Mouse (Mus musculus) testis, adult 2 months (tissue): ENCODE results near the gene Dnajc15. TPM values are rescaled to one million over a fixed set of nuclear protein-coding genes. Genes with fewer than 3 reads are reported as not detected.

ENCODE experiments used
- H3K27ac ChIP-seq: fragments of 200-500 bp; 2 replicates; pipeline ENCODE4 v1.5.1; 2012; ENCODE audit warnings: low read depth, low read length; ENCODE audit not compliant: control insufficient read depth, insufficient read depth
- H3K27me3 ChIP-seq: fragments of 200-500 bp; 2 replicates; pipeline ENCODE4 v1.6.1; 2012; ENCODE audit warnings: mild to moderate bottlenecking, low read length, moderate library complexity; ENCODE audit not compliant: control insufficient read depth, insufficient read depth
- H3K36me3 ChIP-seq: fragments of 200-500 bp; 2 replicates; pipeline ENCODE4 v1.6.1; 2012; ENCODE audit warnings: mild to moderate bottlenecking, low read length; ENCODE audit not compliant: control insufficient read depth, insufficient read depth
- H3K4me1 ChIP-seq: fragments of 200-500 bp; 2 replicates; pipeline ENCODE4 v1.6.1; 2012; ENCODE audit warnings: low read length; ENCODE audit not compliant: control insufficient read depth, insufficient read depth
- H3K4me3 ChIP-seq: fragments of 200-500 bp; 2 replicates; pipeline ENCODE4 v1.5.1; 2012; ENCODE audit warnings: low read depth, mild to moderate bottlenecking, low read length, moderate library complexity, mixed read lengths; ENCODE audit not compliant: control insufficient read depth
- CTCF ChIP-seq: fragments of 200-500 bp; IDR thresholded peaks from 2 replicates; pipeline ENCODE4 v1.5.1; 2012; ENCODE audit warnings: low read depth, mild to moderate bottlenecking, inconsistent platforms, low read length, moderate library complexity; ENCODE audit not compliant: control insufficient read depth, insufficient read depth, insufficient replicate concordance
- POLR2A ChIP-seq: fragments of 200-500 bp; IDR thresholded peaks from 2 replicates; pipeline ENCODE4 v1.6.1; 2012; ENCODE audit warnings: low read depth, mild to moderate bottlenecking, inconsistent platforms, low read length, moderate library complexity; ENCODE audit not compliant: control insufficient read depth
- polyA plus RNA-seq: library from polyadenylated mRNA; depleted of rRNA; stranded (reverse); fragments of >200 nt; gene quantifications from 2 replicates; pipeline ENCODE4 v1.2.3, GENCODE M21; 2012; rRNA removed

The Dnajc15 gene
- polyA plus RNA-seq, 1 experiment: 70.6 TPM

DNA sequence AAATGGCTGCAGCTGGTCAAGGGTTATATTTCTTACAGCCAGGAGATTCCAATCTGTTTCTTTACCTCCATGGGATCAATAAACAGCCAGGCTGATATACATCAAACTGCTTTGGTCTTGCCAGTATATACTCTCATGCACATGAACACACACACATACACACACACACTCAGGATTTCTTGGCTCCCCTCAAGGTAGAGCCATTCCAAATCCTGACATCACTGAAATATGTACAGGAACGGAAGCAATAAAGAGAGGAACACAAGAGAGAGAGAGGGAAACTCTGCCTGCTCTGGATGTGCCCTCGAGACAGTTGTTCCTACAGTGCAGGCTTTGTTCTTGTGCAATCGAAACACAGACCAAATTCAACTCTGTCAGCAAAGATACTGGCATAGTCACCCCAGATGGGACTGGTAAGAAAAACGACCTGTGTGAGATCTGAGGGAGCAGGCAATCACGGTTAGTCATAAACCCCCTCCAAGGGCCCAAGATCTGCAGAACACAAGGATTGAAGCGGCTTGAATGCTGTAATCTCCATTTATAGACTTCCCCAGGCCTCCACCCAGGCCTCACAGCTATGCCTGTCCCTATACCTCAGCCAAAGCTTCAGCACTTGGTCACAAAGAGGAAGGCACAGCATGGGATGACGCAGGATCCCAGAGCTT lies 80.5 kb downstream of the Dnajc15 start:
- no peak overlapping the region for H3K4me3 ChIP-seq
- no peak overlapping the region for H3K27ac ChIP-seq
- TF ChIP-seq POLR2A (no peak), CTCF (no peak)
- H3K27me3 ChIP-seq: no peaks in the 10 kb centered on the region
- H3K36me3 ChIP-seq: no peaks in the 10 kb centered on the region
- no peaks in the 10 kb centered on the region for H3K4me1 ChIP-seq

DNA sequence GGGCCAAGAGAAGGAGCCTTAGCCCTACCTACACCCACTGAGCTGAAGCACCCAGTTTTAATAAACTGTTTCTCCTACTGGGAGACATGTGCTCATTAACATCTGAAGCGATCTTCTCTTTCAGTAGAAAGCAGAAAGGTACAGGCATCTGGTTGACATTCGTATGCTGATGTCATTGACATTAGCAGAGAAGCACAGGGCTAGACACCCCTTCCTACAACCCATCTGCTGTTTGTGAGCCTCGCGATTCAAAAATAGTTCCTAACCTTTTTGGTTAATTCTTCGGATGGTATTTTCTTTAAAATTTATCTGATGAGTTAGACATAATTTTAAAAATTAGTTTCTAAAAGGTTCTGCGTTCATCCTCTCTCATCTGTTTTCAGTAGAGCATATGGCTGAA lies 81.9 kb downstream of the Dnajc15 start:
- no peaks in the 10 kb centered on the region for H3K4me1 ChIP-seq
- no peak overlapping the region for H3K27ac ChIP-seq
- no peaks in the 10 kb centered on the region for H3K27me3 ChIP-seq
- TF ChIP-seq POLR2A (no peak), CTCF (no peak)
- H3K36me3 ChIP-seq: no peaks in the 10 kb centered on the region
- H3K4me3 ChIP-seq: no peak overlapping the region

DNA sequence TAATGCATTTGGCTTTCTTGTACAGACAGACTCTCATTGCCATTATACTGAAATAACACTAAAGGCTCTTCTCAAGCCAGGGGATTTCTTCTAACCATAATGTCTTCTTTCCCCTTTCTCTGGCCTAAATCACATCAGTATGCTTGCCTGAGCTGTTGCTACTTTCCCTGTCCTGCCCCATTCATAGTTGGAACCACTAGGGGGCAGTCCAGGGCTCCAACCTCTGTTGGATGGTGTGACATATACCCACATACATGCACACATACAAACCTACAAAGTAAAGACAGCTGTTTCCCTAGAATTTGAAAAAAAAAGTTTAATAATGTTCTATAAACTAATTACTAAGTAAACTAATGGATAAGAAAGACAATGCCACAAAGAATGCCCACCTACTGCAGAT lies 91.7 kb downstream of the Dnajc15 start:
- H3K27ac ChIP-seq: no peak overlapping the region
- TF ChIP-seq CTCF (peak; percentile 27; the same call in 1 of the 2 replicates), POLR2A (no peak)
- H3K27me3 ChIP-seq: no peaks in the 10 kb centered on the region
- no peaks in the 10 kb centered on the region for H3K36me3 ChIP-seq
- H3K4me1 ChIP-seq: no peaks in the 10 kb centered on the region
- H3K4me3 ChIP-seq: no peak overlapping the region

DNA sequence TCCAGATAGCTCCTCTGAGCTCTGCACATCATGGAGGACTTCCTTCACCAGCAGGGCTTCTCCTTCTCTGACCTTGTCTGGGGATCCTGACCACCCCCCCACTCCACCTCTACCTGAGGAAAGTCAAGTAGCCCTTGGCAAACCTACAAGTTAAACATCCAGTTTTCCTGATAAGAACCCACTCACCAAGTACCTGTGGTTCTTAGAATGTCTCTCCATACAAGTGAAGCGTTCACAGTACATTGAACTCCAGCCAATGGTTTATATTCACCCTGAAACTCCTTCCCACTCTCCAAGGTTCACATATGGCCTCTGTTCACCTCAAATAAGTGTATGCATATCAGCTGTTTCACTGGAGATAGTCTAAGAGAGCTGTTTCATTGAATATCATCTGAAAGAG lies 97.6 kb downstream of the Dnajc15 start:
- Histone ChIP-seq H3K27ac (no peak overlapping the region), H3K36me3 (no peaks in the 10 kb centered on the region), H3K4me3 (no peak overlapping the region), H3K4me1 (no peaks in the 10 kb centered on the region), H3K27me3 (no peaks in the 10 kb centered on the region)
- TF ChIP-seq CTCF (no peak), POLR2A (no peak)

- H3K4me3 ChIP-seq: no peak overlapping the region
- no peak overlapping the region for H3K27ac ChIP-seq
- H3K4me1 ChIP-seq: no peaks in the 10 kb centered on the region
- TF ChIP-seq POLR2A (no peak), CTCF (no peak)
- H3K36me3 ChIP-seq: no peaks in the 10 kb centered on the region
- no peaks in the 10 kb centered on the region for H3K27me3 ChIP-seq
Measured at GRCm38 (mm10) chr14:77776005-77776531, 98.9 kb downstream of the Dnajc15 start.

DNA sequence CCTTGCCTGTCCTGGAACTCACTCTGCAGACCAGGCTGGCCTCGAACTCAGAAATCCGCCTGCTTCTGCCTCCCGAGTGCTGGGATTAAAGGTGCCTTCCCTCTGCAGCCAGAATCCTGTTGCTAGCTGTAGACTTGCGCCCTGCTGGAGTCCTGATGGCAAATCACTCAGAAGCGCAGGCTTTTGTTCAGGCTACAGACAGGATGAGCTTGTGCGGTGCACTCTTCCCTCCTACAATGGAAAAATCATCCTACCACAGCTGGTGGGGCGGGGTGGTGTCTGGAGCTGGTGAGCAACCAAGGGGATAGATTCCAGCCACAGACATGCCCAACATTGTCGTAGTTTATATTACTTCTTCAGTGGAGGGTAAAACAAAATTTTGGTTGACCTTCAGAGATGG lies 101.6 kb downstream of the Dnajc15 start:
- Histone ChIP-seq H3K27me3 (no peaks in the 10 kb centered on the region), H3K4me1 (no peaks in the 10 kb centered on the region; the same call in 1 of the 2 replicates), H3K27ac (no peak overlapping the region), H3K36me3 (no peaks in the 10 kb centered on the region), H3K4me3 (no peak overlapping the region)
- no peak for TF ChIP-seq POLR2A
- no peak for TF ChIP-seq CTCF

- TF ChIP-seq POLR2A (no peak), CTCF (no peak)
- Histone ChIP-seq H3K27ac (no peak overlapping the region), H3K4me3 (no peak overlapping the region), H3K27me3 (no peaks in the 10 kb centered on the region), H3K4me1 (no peaks in the 10 kb centered on the region; the same call in 1 of the 2 replicates), H3K36me3 (no peaks in the 10 kb centered on the region)
Measured at GRCm38 (mm10) chr14:77771626-77772025, 103.3 kb downstream of the Dnajc15 start.

Other genes with a start within 250 kb of the Dnajc15 start
- gene Epsti1, start 29.1 kb upstream of the Dnajc15 start, polyA plus RNA-seq: 9.8 and 11.5 TPM in 2 replicates
- gene Fam216b, start 213.9 kb upstream of the Dnajc15 start, polyA plus RNA-seq: not detected in 2 replicates